ENCODE assay signal across 9 mouse cellular contexts in genomic region chr2:31082639-31083038, GRCm38 (mm10). TPM values are rescaled to one million over a fixed set of nuclear protein-coding genes. Genes with fewer than 3 reads are reported as not detected.
DNase-seq lines count a peak whose midpoint lies in the region; ATAC-seq lines count a peak whose summit lies in the region.
"Had no signal": no experiment of that assay in that cellular context is flagged by ENCODE, and none has a peak within 500 bp of the region (broad histone marks: within the 10 kb centered on the region; RNA-seq: fewer than 3 reads in every experiment).

No protein-coding gene starts in this region.

- 0 out of 2 replicates have a peak, but pooled peaks cover 5% of the 10 kb centered on the region for H3K9me3 ChIP-seq in embryonic facial prominence, embryonic 15.5 days (replicated peaks)
- no peaks in the 10 kb centered on the region for H3K9me3 ChIP-seq in hindbrain, embryonic 12.5 days (replicated peaks)
- H3K9me3 ChIP-seq: forebrain, embryonic 15.5 days; midbrain, embryonic 13.5 days had no signal

- no peak overlapping the region for H3K4me2 ChIP-seq in embryonic facial prominence, embryonic 15.5 days (replicated peaks)
- H3K4me2 ChIP-seq in hindbrain, embryonic 12.5 days (replicated peaks) = no peak overlapping the region
- H3K4me2 ChIP-seq: forebrain, embryonic 15.5 days; midbrain, embryonic 13.5 days had no signal

- H3K4me3 ChIP-seq in embryonic facial prominence, embryonic 15.5 days (replicated peaks) = no peak overlapping the region
- H3K4me3 ChIP-seq in hindbrain, embryonic 12.5 days = no peak overlapping the region
- H3K4me3 ChIP-seq: forebrain, embryonic 15.5 days; midbrain, embryonic 13.5 days had no signal

- WGBS in embryonic facial prominence, embryonic 15.5 days = 78% methylated on average over 17 of the region's 17 CpGs
- 89% methylated on average over 17 of the region's 17 CpGs for WGBS in hindbrain, embryonic 12.5 days

- peak; percentile 99 for DNase-seq in 416B (ENCODE audit: low read depth)
- DNase-seq in A20 (ENCODE audit: low read depth, low spot score) = peak; percentile 96
- no peak for DNase-seq in frontal cortex, postnatal 10 days (ENCODE audit: low spot score in 2 of 2)
- DNase-seq in yolk sac, embryonic 10.5 days (ENCODE audit: low spot score) = no peak

- H3K27me3 ChIP-seq in embryonic facial prominence, embryonic 15.5 days = no peaks in the 10 kb centered on the region
- H3K27me3 ChIP-seq in hindbrain, embryonic 12.5 days = no peaks in the 10 kb centered on the region
- H3K27me3 ChIP-seq: forebrain, embryonic 15.5 days; midbrain, embryonic 13.5 days had no signal

- peaks cover 16% of the 10 kb centered on the region for H3K4me1 ChIP-seq in embryonic facial prominence, embryonic 15.5 days
- H3K4me1 ChIP-seq in hindbrain, embryonic 12.5 days = peaks cover 9% of the 10 kb centered on the region
- H3K4me1 ChIP-seq: forebrain, embryonic 15.5 days had no signal

- no peak overlapping the region for H3K9ac ChIP-seq in embryonic facial prominence, embryonic 15.5 days
- no peak overlapping the region for H3K9ac ChIP-seq in hindbrain, embryonic 12.5 days
- H3K9ac ChIP-seq: forebrain, embryonic 15.5 days; midbrain, embryonic 13.5 days had no signal

- 0 out of 2 replicates have a peak overlapping the region, but pooled peaks have one; percentile 41 for H3K27ac ChIP-seq in embryonic facial prominence, embryonic 15.5 days (replicated peaks)
- H3K27ac ChIP-seq in hindbrain, embryonic 12.5 days = no peak overlapping the region
- H3K27ac ChIP-seq: forebrain, embryonic 15.5 days; midbrain, embryonic 13.5 days had no signal

- ATAC-seq in embryonic facial prominence, embryonic 15.5 days (ENCODE audit: insufficient number of reproducible peaks, low FRiP score, low TSS enrichment, low read depth) = no peak
- peak; percentile 84 for ATAC-seq in megakaryocyte progenitor cell, adult 5-6 weeks (replicated peaks; ENCODE audit: poor library complexity)
- ATAC-seq in hindbrain, embryonic 12.5 days (ENCODE audit: low FRiP score) = no peak
- ATAC-seq: forebrain, embryonic 15.5 days; midbrain, embryonic 13.5 days had no signal

- H3K36me3 ChIP-seq in embryonic facial prominence, embryonic 15.5 days = peaks cover 42% of the 10 kb centered on the region
- H3K36me3 ChIP-seq in hindbrain, embryonic 12.5 days = 0 out of 2 replicates have a peak, but pooled peaks cover 12% of the 10 kb centered on the region

RNA-seq across cellular contexts. Expression of gene Fnbp1, which starts 59.2 kb away (rescaled TPM):
- 27.9 and 30.5 TPM in 2 replicates for polyA plus RNA-seq in embryonic facial prominence, embryonic 15.5 days (2015; fragmentation: Nextera tagmentation; extraction: Ambion mirVana)
- total RNA-seq in megakaryocyte progenitor cell, adult 5-6 weeks (2015) = 30.7 and 44.8 TPM in 2 replicates
- total RNA-seq in megakaryocyte progenitor cell, adult 5-6 weeks (2017) = 20.9 and 44.7 TPM in 2 replicates
- polyA plus RNA-seq in hindbrain, embryonic 12.5 days (2016; fragmentation: Nextera tagmentation; extraction: Ambion mirVana) = 18.7 and 19.9 TPM in 2 replicates

Comparison
In these comparisons a context has a peak if more than half of its experiments do, and no peak if none do; other contexts are left out.
1. DNase-seq: peak in 416B (single experiment) and A20 (single experiment); none in frontal cortex, postnatal 10 days (0 of 2) and yolk sac, embryonic 10.5 days (single experiment).